16 mouse cellular contexts compared by ENCODE assay signal in the genomic region with DNA sequence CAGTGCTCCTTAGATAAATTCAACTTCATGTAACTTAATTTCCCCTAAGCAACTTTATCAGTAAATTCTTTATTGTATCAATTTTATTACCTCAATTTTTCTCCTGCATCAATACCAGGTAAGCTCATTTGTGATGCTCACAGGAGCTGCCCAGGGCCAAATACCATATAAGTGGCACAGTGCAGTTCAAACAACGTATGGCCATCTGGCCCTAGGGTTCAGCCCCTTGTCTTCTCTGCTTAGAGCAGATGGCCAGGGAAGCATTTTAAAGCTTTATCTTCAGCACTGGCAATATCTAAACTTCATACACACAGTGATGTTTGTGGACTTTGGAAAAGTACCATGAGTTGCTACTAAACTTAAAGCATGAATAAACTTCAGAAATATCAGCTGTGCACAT.
"Had no signal": no experiment of that assay in that cellular context is flagged by ENCODE, and none has a peak within 500 bp of the region (broad histone marks: within the 10 kb centered on the region; RNA-seq: fewer than 3 reads in every experiment).

No protein-coding gene starts in this region.

- H3K9me3 ChIP-seq: lung, embryonic 15.5 days; megakaryocyte, embryonic 14.5 days; midbrain, embryonic 13.5 days; midbrain, embryonic 15.5 days; neural tube, embryonic 12.5 days; stomach, embryonic 15.5 days had no signal

- ATAC-seq: lung, postnatal 0 days; midbrain, embryonic 13.5 days; midbrain, embryonic 15.5 days had no signal

- H3K27ac ChIP-seq: lung, embryonic 15.5 days; macrophage; midbrain, embryonic 13.5 days; midbrain, embryonic 15.5 days; neural tube, embryonic 12.5 days; stomach, embryonic 15.5 days; stomach, postnatal 0 days had no signal

- H3K4me3 ChIP-seq: lung, embryonic 15.5 days; megakaryocyte, embryonic 14.5 days; midbrain, embryonic 13.5 days; midbrain, embryonic 15.5 days; neural tube, embryonic 12.5 days; stomach, embryonic 15.5 days had no signal

- H3K36me3 ChIP-seq: lung, embryonic 15.5 days; midbrain, embryonic 13.5 days; midbrain, embryonic 15.5 days; neural tube, embryonic 12.5 days; stomach, embryonic 15.5 days had no signal

- H3K4me1 ChIP-seq: lung, embryonic 15.5 days; megakaryocyte, embryonic 14.5 days; neural tube, embryonic 12.5 days; stomach, embryonic 15.5 days had no signal

- DNase-seq: lung, adult 2 months; lung, postnatal 14 days; lung, postnatal 36 days; right cerebral cortex, postnatal 14 days; thymus, adult 2 months; thymus, postnatal 25 days; thymus, postnatal 4 days had no signal

- H3K27me3 ChIP-seq: lung, embryonic 15.5 days; megakaryocyte, embryonic 14.5 days; midbrain, embryonic 13.5 days; midbrain, embryonic 15.5 days; neural tube, embryonic 12.5 days; stomach, embryonic 15.5 days had no signal
